Mouse (Mus musculus) spleen, adult 2 months (tissue): ENCODE results near the gene Nr1d2.
"Not testable (repeated sequence)": the region's sequence is repeated elsewhere in the genome, so short reads cannot be mapped to it uniquely, and the experiment has no call there.

Experiments used
- CTCF ChIP-seq: fragments of 200-500 bp; IDR thresholded peaks from 2 replicates; pipeline ENCODE4 v1.5.1; 2011; ENCODE audit warnings: mild to moderate bottlenecking, inconsistent platforms; ENCODE audit not compliant: insufficient read depth, insufficient read length, insufficient replicate concordance; ENCODE audit errors: extremely low read depth
- POLR2A ChIP-seq: fragments of 200-500 bp; IDR thresholded peaks from 2 replicates; pipeline ENCODE4 v1.6.1; 2011; ENCODE audit warnings: low read depth, low read length, inconsistent platforms

DNA sequence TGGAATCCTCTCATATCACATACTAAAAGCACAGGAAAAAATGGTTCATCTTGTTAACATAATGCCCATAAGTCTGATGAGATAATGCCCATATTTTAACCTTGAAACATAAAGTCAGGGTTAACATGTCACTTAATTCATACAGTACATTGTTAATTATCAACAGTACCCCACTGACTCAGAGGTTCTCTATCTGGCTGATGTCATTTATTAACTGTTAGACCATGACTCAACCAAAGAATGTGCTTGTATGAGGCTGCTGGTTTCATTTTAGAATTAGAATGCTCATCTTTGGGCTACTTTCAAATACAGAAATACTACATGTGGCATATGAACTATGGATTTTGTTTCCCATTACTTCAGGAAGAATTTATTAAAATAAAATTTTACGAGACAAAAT lies 34.6 kb downstream of the Nr1d2 start:
- not testable (repeated sequence) for TF ChIP-seq CTCF, POLR2A
